Mouse (Mus musculus) left cerebral cortex, adult 11 months (tissue): Measurements from ENCODE around the gene 2700049A03Rik.
A peak's percentile ranks its signal among the peaks of the same experiment; 100 is the strongest.
"Not testable (repeated sequence)": the region's sequence is repeated elsewhere in the genome, so short reads cannot be mapped to it uniquely, and the experiment has no call there.

Experiments used
- DNase-seq: peaks from one replicate; pipeline ENCODE4 v3.0.0; 2022; ENCODE audit warnings: low spot score

2700049A03Rik gene

GRCm38 (mm10) chr12:71136130-71136973, at the start of gene 2700049A03Rik, which contains the start of gene Timm9:
Gene 2700049A03Rik (plus strand): TSS chr12:71136848.
Gene Timm9 (minus strand): TSS chr12:71136684.
- peak; percentile 77 for DNase-seq

GRCm38 (mm10) chr12:71104275-71104674, 32.4 kb upstream of the 2700049A03Rik start:
- not testable (repeated sequence) for DNase-seq

GRCm38 (mm10) chr12:71107216-71107771, 29.4 kb upstream of the 2700049A03Rik start:
- DNase-seq, result no peak

GRCm38 (mm10) chr12:71111331-71111730, 25.3 kb upstream of the 2700049A03Rik start, which contains the start of gene Tomm20l:
Gene Tomm20l (plus strand): TSS chr12:71111428.
- no peak for DNase-seq

- no peak for DNase-seq
Measured at GRCm38 (mm10) chr12:71113074-71113473, 23.6 kb upstream of the 2700049A03Rik start.

- peak; percentile 62 for DNase-seq
Measured at GRCm38 (mm10) chr12:71113675-71114288, 22.9 kb upstream of the 2700049A03Rik start.

- no peak for DNase-seq
Measured at GRCm38 (mm10) chr12:71116411-71116810, 20.2 kb upstream of the 2700049A03Rik start.

- no peak for DNase-seq
Measured at GRCm38 (mm10) chr12:71122731-71123130, 13.9 kb upstream of the 2700049A03Rik start.

GRCm38 (mm10) chr12:71123286-71123685, 13.4 kb upstream of the 2700049A03Rik start:
- DNase-seq, result no peak

- no peak for DNase-seq
Measured at GRCm38 (mm10) chr12:71135581-71135980, 1.1 kb upstream of the 2700049A03Rik start.

- peak; percentile 58 for DNase-seq
Measured at GRCm38 (mm10) chr12:71136974-71137491, 385 bp downstream of the 2700049A03Rik start.

- no peak for DNase-seq
Measured at GRCm38 (mm10) chr12:71137686-71138085, 1.0 kb downstream of the 2700049A03Rik start.

- DNase-seq, result no peak
Measured at GRCm38 (mm10) chr12:71139258-71139828, 2.7 kb downstream of the 2700049A03Rik start.

GRCm38 (mm10) chr12:71141189-71141588, 4.5 kb downstream of the 2700049A03Rik start:
- DNase-seq, result no peak

- no peak for DNase-seq
Measured at GRCm38 (mm10) chr12:71147641-71148040, 11.0 kb downstream of the 2700049A03Rik start.

GRCm38 (mm10) chr12:71148801-71149200, 12.2 kb downstream of the 2700049A03Rik start:
- no peak for DNase-seq

- DNase-seq, result no peak
Measured at GRCm38 (mm10) chr12:71149456-71149855, 12.8 kb downstream of the 2700049A03Rik start.

- no peak for DNase-seq
Measured at GRCm38 (mm10) chr12:71150167-71150566, 13.5 kb downstream of the 2700049A03Rik start.

- DNase-seq, result no peak
Measured at GRCm38 (mm10) chr12:71154979-71155378, 18.3 kb downstream of the 2700049A03Rik start.

- no peak for DNase-seq
Measured at GRCm38 (mm10) chr12:71157974-71158373, 21.3 kb downstream of the 2700049A03Rik start.

GRCm38 (mm10) chr12:71164410-71164809, 27.8 kb downstream of the 2700049A03Rik start:
- DNase-seq, result no peak

- DNase-seq, result no peak
Measured at GRCm38 (mm10) chr12:71169911-71170310, 33.3 kb downstream of the 2700049A03Rik start.
